Mouse (Mus musculus) kidney, adult 2 months (tissue): ENCODE results near the gene Cmpk2.

Experiments used
- CTCF ChIP-seq: fragments of 200-500 bp; conservative IDR thresholded peaks from 2 replicates; pipeline ENCODE4 v1.5.1; 2011; ENCODE audit warnings: low read depth, mild to moderate bottlenecking, control low read depth, low read length, moderate library complexity, mixed read lengths; ENCODE audit not compliant: insufficient read depth, insufficient read length
- POLR2A ChIP-seq: fragments of 200-500 bp; IDR thresholded peaks from one replicate; pipeline ENCODE4 v1.6.1; 2011; ENCODE audit warnings: low read depth, low read length, control low read depth

- no peak for TF ChIP-seq CTCF
- TF ChIP-seq POLR2A, result no peak
Measured at GRCm38 (mm10) chr12:26444511-26444910, 24.5 kb upstream of the Cmpk2 start.
